Mouse (Mus musculus): ENCODE measurements at regions not wholly inside any gene's neighbourhood (a gene's known extent, or its start where the extent isn't known, plus 50 kb on each side); places are given as distances from the start of the nearest gene placed in this dataset.

GRCm38 (mm10) chr1:149014559-149014958 is 946.5 kb downstream of the Pla2g4a start:
- no peak for TF ChIP-seq CTCF (IDR thresholded peaks at IDR 0.05; ENCODE audit: low read depth, low read length)
- TF ChIP-seq POLR2A (IDR thresholded peaks at IDR 0.05; ENCODE audit: insufficient read depth, low read length): no peak
- TF ChIP-seq EP300 (IDR thresholded peaks at IDR 0.05; ENCODE audit: insufficient read depth, low read depth, low read length): no peak
